ENCODE assay signal across 11 mouse cellular contexts in genomic region chr8:120213939-120214338, GRCm38 (mm10). TPM values are rescaled to one million over a fixed set of nuclear protein-coding genes. Genes with fewer than 3 reads are reported as not detected.
DNase-seq lines count a peak whose midpoint lies in the region; ATAC-seq lines count a peak whose summit lies in the region.
"Had no signal": no experiment of that assay in that cellular context is flagged by ENCODE, and none has a peak within 500 bp of the region (broad histone marks: within the 10 kb centered on the region; RNA-seq: fewer than 3 reads in every experiment).

No protein-coding gene starts in this region.

- peaks cover 10% of the 10 kb centered on the region for H3K4me1 ChIP-seq in brown adipose tissue, adult 24 weeks (ENCODE audit: control insufficient read depth, insufficient read depth, insufficient read length, low read length)

- peak; percentile 92 for DNase-seq in left cerebral cortex, postnatal 4 days
- no peak for DNase-seq in left cerebral cortex, adult 11 months (ENCODE audit: low spot score)
- peak; percentile 97 to 98 for DNase-seq in cerebellum, postnatal 10 days
- peak; percentile 87 to 88 for DNase-seq in heart, postnatal 10 days
- no peak for DNase-seq in MN1 (ENCODE audit: low spot score)
- no peak for DNase-seq in thymus, postnatal 36 days

- ATAC-seq in megakaryocyte progenitor cell, adult 5-6 weeks (replicated peaks; ENCODE audit: poor library complexity): no peak

- H3K27ac ChIP-seq in brown adipose tissue, adult 24 weeks (replicated peaks; ENCODE audit: low read depth, low read length): peak overlapping the region; percentile 72
- H3K27ac ChIP-seq: macrophage; neural tube, embryonic 13.5 days had no signal

- intact Hi-C loops in left cerebral cortex, postnatal 4 days (cut with DNase I): no loop called here
- intact Hi-C loops in heart, postnatal 10 days (cut with DNase I): no loop called here

- H3K4me3 ChIP-seq in brown adipose tissue, adult 24 weeks (ENCODE audit: insufficient read depth, low read depth, low read length): no peak overlapping the region
- H3K4me3 ChIP-seq: neural tube, embryonic 13.5 days had no signal

RNA-seq across cellular contexts. Expression of gene Gse1, which starts 14.3 kb away (rescaled TPM):
- total RNA-seq in left cerebral cortex, postnatal 4 days (2021): 10 to 100 TPM; 57.4 to 59.3 TPM
- polyA plus RNA-seq in brown adipose tissue, adult 24 weeks (2012; ENCODE audit: insufficient read depth, insufficient read length, missing spikeins): 8.0 and 9.9 TPM in 2 replicates
- total RNA-seq in heart, postnatal 10 days (2021): 10 to 100 TPM; 32.6 to 34.6 TPM
- 32.0 and 32.6 TPM in 2 replicates for total RNA-seq in megakaryocyte progenitor cell, adult 5-6 weeks (2015)
- 10.0 and 11.2 TPM in 2 replicates for total RNA-seq in megakaryocyte progenitor cell, adult 5-6 weeks (2017)

RNA-seq across cellular contexts. Expression of gene Fam92b, which starts 36.7 kb away (rescaled TPM):
- total RNA-seq in left cerebral cortex, postnatal 4 days (2021): not detected
- polyA plus RNA-seq in brown adipose tissue, adult 24 weeks (2012; ENCODE audit: insufficient read depth, insufficient read length, missing spikeins): not detected in 2 replicates
- total RNA-seq in heart, postnatal 10 days (2021): not detected
- not detected in 2 replicates for total RNA-seq in megakaryocyte progenitor cell, adult 5-6 weeks (2015)
- total RNA-seq in megakaryocyte progenitor cell, adult 5-6 weeks (2017): not detected in 2 replicates
- total RNA-seq: common myeloid progenitor, adult 5-6 weeks had no signal
- polyA plus RNA-seq: macrophage had no signal

Comparison
In these comparisons a context has a peak if more than half of its experiments do, and no peak if none do; other contexts are left out.
1. DNase-seq: peak in left cerebral cortex, postnatal 4 days (single experiment), cerebellum, postnatal 10 days (2 of 2) and heart, postnatal 10 days (2 of 2); none in left cerebral cortex, adult 11 months (single experiment), MN1 (single experiment) and thymus, postnatal 36 days (0 of 2).